Mouse (Mus musculus): ENCODE measurements at regions not wholly inside any gene's neighbourhood (a gene's known extent, or its start where the extent isn't known, plus 50 kb on each side); places are given as distances from the start of the nearest gene placed in this dataset.

- TF ChIP-seq CTCF (IDR thresholded peaks at IDR 0.05; ENCODE audit: borderline replicate concordance, extremely low read depth, insufficient read depth, insufficient read length) (no peak), POLR2A (IDR thresholded peaks at IDR 0.05; ENCODE audit: borderline replicate concordance, extremely low read depth, insufficient read depth, insufficient read length, poor library complexity, severe bottlenecking) (no peak)
Measured at GRCm38 (mm10) chr11:10149160-10149559, 957.4 kb downstream of the Abca13 start.

Data from brain, embryonic 14.5 days (tissue).